24 mouse cellular contexts compared by ENCODE assay signal in genomic region chr13:115989091-115989490, GRCm38 (mm10).
DNase-seq lines count a peak whose midpoint lies in the region; ATAC-seq and TF ChIP-seq lines count a peak whose summit lies in the region.
"Had no signal": no experiment of that assay in that cellular context is flagged by ENCODE, and none has a peak within 500 bp of the region (broad histone marks: within the 10 kb centered on the region; RNA-seq: fewer than 3 reads in every experiment).

No protein-coding gene starts in this region.

- no peaks in the 10 kb centered on the region for H3K4me1 ChIP-seq in hindbrain, postnatal 0 days (ENCODE audit: insufficient read depth, low read length)
- H3K4me1 ChIP-seq in hindbrain, embryonic 11.5 days (replicated peaks; ENCODE audit: control insufficient read depth, insufficient read depth, low read length), result no peaks in the 10 kb centered on the region
- no peaks in the 10 kb centered on the region for H3K4me1 ChIP-seq in limb, embryonic 14.5 days (ENCODE audit: control insufficient read depth, insufficient read depth, low read length)
- H3K4me1 ChIP-seq in limb, embryonic 10.5 days, result no peaks in the 10 kb centered on the region
- H3K4me1 ChIP-seq: embryonic facial prominence, embryonic 12.5 days; hindbrain, embryonic 10.5 days; limb, embryonic 12.5 days; liver, embryonic 13.5 days had no signal

- H3K9ac ChIP-seq in hindbrain, postnatal 0 days (replicated peaks; ENCODE audit: low read length), result no peak overlapping the region
- H3K9ac ChIP-seq in hindbrain, embryonic 11.5 days (ENCODE audit: low read depth, low read length), result no peak overlapping the region
- no peak overlapping the region for H3K9ac ChIP-seq in limb, embryonic 14.5 days (ENCODE audit: low read depth, low read length, severe bottlenecking)
- H3K9ac ChIP-seq: embryonic facial prominence, embryonic 12.5 days; forebrain, postnatal 0 days; limb, embryonic 12.5 days; liver, embryonic 13.5 days had no signal

- no peak overlapping the region for H3K4me3 ChIP-seq in hindbrain, postnatal 0 days (ENCODE audit: low read length)
- no peak overlapping the region for H3K4me3 ChIP-seq in hindbrain, embryonic 11.5 days (ENCODE audit: low read depth, low read length)
- H3K4me3 ChIP-seq in limb, embryonic 14.5 days (replicated peaks; ENCODE audit: low read length), result no peak overlapping the region
- no peak overlapping the region for H3K4me3 ChIP-seq in limb, embryonic 10.5 days
- H3K4me3 ChIP-seq: embryonic facial prominence, embryonic 12.5 days; erythroblast, embryonic 14.5 days; hindbrain, embryonic 10.5 days; limb, embryonic 12.5 days; liver, embryonic 13.5 days had no signal

- no peak overlapping the region for H3K27ac ChIP-seq in hindbrain, postnatal 0 days
- no peak overlapping the region for H3K27ac ChIP-seq in hindbrain, embryonic 11.5 days (ENCODE audit: low read depth, low read length)
- H3K27ac ChIP-seq in limb, embryonic 14.5 days (replicated peaks; ENCODE audit: low read depth, low read length), result no peak overlapping the region
- H3K27ac ChIP-seq in limb, embryonic 10.5 days, result no peak overlapping the region
- H3K27ac ChIP-seq: embryonic facial prominence, embryonic 12.5 days; hindbrain, embryonic 10.5 days; limb, embryonic 12.5 days; liver, embryonic 13.5 days had no signal

- no peak for TF ChIP-seq POLR2A in limb, embryonic 14.5 days (IDR thresholded peaks at IDR 0.05; ENCODE audit: borderline replicate concordance, extremely low read depth, insufficient read depth, insufficient read length)
- no peak for TF ChIP-seq POLR2A in brain, embryonic 14.5 days (IDR thresholded peaks at IDR 0.05; ENCODE audit: borderline replicate concordance, extremely low read depth, insufficient read depth, insufficient read length, poor library complexity, severe bottlenecking)

- peak; percentile 36 for DNase-seq in hindbrain, postnatal 0 days (ENCODE audit: low spot score)
- DNase-seq in hindbrain, embryonic 11.5 days (ENCODE audit: low spot score), result no peak
- DNase-seq in limb, embryonic 14.5 days (ENCODE audit: low spot score), result peak; percentile 69
- no peak for DNase-seq in limb, embryonic 10.5 days (ENCODE audit: low spot score)
- peak; percentile 58 for DNase-seq in MN1 (ENCODE audit: low spot score)
- DNase-seq in brain, embryonic 14.5 days (ENCODE audit: low read depth), result peak; percentile 27
- no peak for DNase-seq in embryo, embryonic 11 days
- DNase-seq in thymus, postnatal 25 days, result no peak
- DNase-seq: adrenal gland, adult 8-10 months; B cell, adult 2 months; cerebellum, adult 11 months; cerebellum, adult 9-10 months; forebrain, postnatal 0 days; heart, postnatal 14 days; kidney, postnatal 36 days; liver, embryonic 13.5 days; lung, adult 2 months; lung, postnatal 10 days had no signal

- no peaks in the 10 kb centered on the region for H3K36me3 ChIP-seq in hindbrain, postnatal 0 days (ENCODE audit: insufficient read depth, low read length)
- no peaks in the 10 kb centered on the region for H3K36me3 ChIP-seq in hindbrain, embryonic 11.5 days (ENCODE audit: control insufficient read depth, insufficient read depth, low read length)
- no peaks in the 10 kb centered on the region for H3K36me3 ChIP-seq in limb, embryonic 14.5 days (ENCODE audit: control insufficient read depth, insufficient read depth, low read length)
- no peaks in the 10 kb centered on the region for H3K36me3 ChIP-seq in limb, embryonic 10.5 days
- H3K36me3 ChIP-seq: embryonic facial prominence, embryonic 12.5 days; hindbrain, embryonic 10.5 days; limb, embryonic 12.5 days; liver, embryonic 13.5 days had no signal

- H3K4me2 ChIP-seq in hindbrain, postnatal 0 days (ENCODE audit: low read depth, low read length), result no peak overlapping the region
- no peak overlapping the region for H3K4me2 ChIP-seq in hindbrain, embryonic 11.5 days (replicated peaks; ENCODE audit: low read depth, low read length)
- no peak overlapping the region for H3K4me2 ChIP-seq in limb, embryonic 14.5 days (replicated peaks; ENCODE audit: low read depth, low read length, severe bottlenecking)
- H3K4me2 ChIP-seq: embryonic facial prominence, embryonic 12.5 days; limb, embryonic 12.5 days; liver, embryonic 13.5 days had no signal

- H3K27me3 ChIP-seq in hindbrain, postnatal 0 days (ENCODE audit: insufficient read depth, low read length), result no peaks in the 10 kb centered on the region
- no peaks in the 10 kb centered on the region for H3K27me3 ChIP-seq in hindbrain, embryonic 11.5 days (ENCODE audit: control insufficient read depth, insufficient read depth, low read length)
- H3K27me3 ChIP-seq in limb, embryonic 14.5 days (ENCODE audit: control insufficient read depth, insufficient read depth, low read length), result no peaks in the 10 kb centered on the region
- no peaks in the 10 kb centered on the region for H3K27me3 ChIP-seq in limb, embryonic 10.5 days (ENCODE audit: low read depth, poor library complexity, severe bottlenecking)
- H3K27me3 ChIP-seq: embryonic facial prominence, embryonic 12.5 days; limb, embryonic 12.5 days; liver, embryonic 13.5 days had no signal

- H3K9me3 ChIP-seq in hindbrain, postnatal 0 days (ENCODE audit: low read length), result no peaks in the 10 kb centered on the region
- no peaks in the 10 kb centered on the region for H3K9me3 ChIP-seq in hindbrain, embryonic 11.5 days (ENCODE audit: control insufficient read depth, low read length)
- no peaks in the 10 kb centered on the region for H3K9me3 ChIP-seq in limb, embryonic 14.5 days (ENCODE audit: control insufficient read depth, low read length)
- no peaks in the 10 kb centered on the region for H3K9me3 ChIP-seq in limb, embryonic 10.5 days (replicated peaks)
- H3K9me3 ChIP-seq: embryonic facial prominence, embryonic 12.5 days; hindbrain, embryonic 10.5 days; limb, embryonic 12.5 days; liver, embryonic 13.5 days had no signal

- no peak for ATAC-seq in hindbrain, postnatal 0 days
- no peak for ATAC-seq in hindbrain, embryonic 11.5 days (ENCODE audit: low FRiP score)
- ATAC-seq in limb, embryonic 14.5 days (ENCODE audit: low FRiP score, low read depth), result no peak
- ATAC-seq: forebrain, postnatal 0 days; hindbrain, embryonic 16.5 days; intestine, embryonic 16.5 days had no signal

- TF ChIP-seq CTCF in hindbrain, postnatal 0 days (IDR thresholded peaks at IDR 0.05; ENCODE audit: low read depth), result no peak
- TF ChIP-seq CTCF in brain, embryonic 14.5 days (IDR thresholded peaks at IDR 0.05; ENCODE audit: borderline replicate concordance, extremely low read depth, insufficient read depth, insufficient read length), result no peak

Comparison
In these comparisons a context has a peak if more than half of its experiments do, and no peak if none do; other contexts are left out.
1. DNase-seq: peak in hindbrain, postnatal 0 days (single experiment), limb, embryonic 14.5 days (single experiment), MN1 (single experiment) and brain, embryonic 14.5 days (single experiment); none in hindbrain, embryonic 11.5 days (single experiment), limb, embryonic 10.5 days (single experiment), embryo, embryonic 11 days (single experiment) and thymus, postnatal 25 days (single experiment).